Mouse (Mus musculus) gastrocnemius, adult 2 months (tissue): ENCODE measurements around the gene Zc2hc1c. TPM values are rescaled to one million over a fixed set of nuclear protein-coding genes. Genes with fewer than 3 reads are reported as not detected.
A peak's percentile ranks its signal among the peaks of the same experiment; 100 is the strongest.

ENCODE experiments used
- DNase-seq: peaks from one replicate; pipeline ENCODE4 v3.0.0; 2022
- H3K27ac ChIP-seq: fragments of 200-600 bp; 2 replicates; pipeline ENCODE4 v1.8.1; 2022; ENCODE audit warnings: mild to moderate bottlenecking
- H3K4me3 ChIP-seq: fragments of 200-600 bp; 2 replicates; pipeline ENCODE4 v1.8.1; 2022; ENCODE audit warnings: mild to moderate bottlenecking, moderate library complexity
- CTCF ChIP-seq: fragments of 200-600 bp; IDR thresholded peaks from 2 replicates; pipeline ENCODE4 v1.8.1; 2022; ENCODE audit warnings: antibody characterized with exemption, mild to moderate bottlenecking, moderate library complexity
- intact Hi-C: fragments of 180-260 bp; cut with DNase I; formaldehyde crosslinking; loops from one replicate; pipeline ENCODE4 v1.15.1; 2025
- microRNA-seq: library from miRNA; unstranded; fragments of <30 nt; microRNA quantifications from one replicate; pipeline ENCODE4 v1.2.0, GENCODE M21; 2021
- total RNA-seq, 2 experiments: library from RNA; stranded (reverse); gene quantifications; 2 replicates each; pipeline ENCODE4 v1.2.3; 2021

Gene Zc2hc1c
- total RNA-seq, 2 experiments from 2014 or later: 0.95 to 1.7 TPM

- intact Hi-C loops: loop anchor here (5.0 kb wide), 1 partner anchor 314 kb away; no protein-coding TSS in a partner anchor
- H3K27ac ChIP-seq: peak overlapping the region; percentile 82
- no peak for DNase-seq
- no peak overlapping the region for H3K4me3 ChIP-seq
- no peak for TF ChIP-seq CTCF
These were observed 59.9 kb downstream of the Zc2hc1c start for GRCm38 (mm10) chr12:85348338-85348737.

Small RNAs within 50 kb of the gene (microRNA-seq; reads per million reads assigned to microRNA genes)
- not detected for gene Mir6938

Other genes with a start within 250 kb of the Zc2hc1c start
- gene Prox2, start 177.8 kb upstream of the Zc2hc1c start, total RNA-seq: 1 to 10 TPM; 1.7 to 3.0 TPM
- gene Dlst, start 177.8 kb upstream of the Zc2hc1c start, total RNA-seq: 100 to 1,000 TPM; 247 to 365 TPM
- gene Rps6kl1, start 137.3 kb upstream of the Zc2hc1c start, total RNA-seq: 1 to 10 TPM in 1 of 2 experiments, under 1 TPM in 1; 0.94 to 1.1 TPM
- 1 to 10 TPM; 1.5 to 1.8 TPM for gene Pgf, start 110.8 kb upstream of the Zc2hc1c start, total RNA-seq
- 10 to 100 TPM; 56.1 to 63.1 TPM for gene Eif2b2, start 69.1 kb upstream of the Zc2hc1c start, total RNA-seq
- gene Mlh3, start 18.0 kb upstream of the Zc2hc1c start, total RNA-seq: 10 to 100 TPM in 1 of 2 experiments, 1 to 10 TPM in 1; 8.9 to 10.6 TPM
- gene Acyp1, start 153 bp upstream of the Zc2hc1c start, total RNA-seq: 10 to 100 TPM; 37.9 to 52.7 TPM
- 100 to 1,000 TPM in 1 of 2 experiments, 10 to 100 TPM in 1; 99.2 to 131 TPM for gene Nek9, start 50.8 kb downstream of the Zc2hc1c start, total RNA-seq
- 100 to 1,000 TPM; 112 to 123 TPM for gene Tmed10, start 86.3 kb downstream of the Zc2hc1c start, total RNA-seq
- gene Fos, start 185.3 kb downstream of the Zc2hc1c start, total RNA-seq: 1 to 10 TPM; 3.6 to 8.7 TPM